ENCODE assay signal across 33 mouse cellular contexts in the genomic region with DNA sequence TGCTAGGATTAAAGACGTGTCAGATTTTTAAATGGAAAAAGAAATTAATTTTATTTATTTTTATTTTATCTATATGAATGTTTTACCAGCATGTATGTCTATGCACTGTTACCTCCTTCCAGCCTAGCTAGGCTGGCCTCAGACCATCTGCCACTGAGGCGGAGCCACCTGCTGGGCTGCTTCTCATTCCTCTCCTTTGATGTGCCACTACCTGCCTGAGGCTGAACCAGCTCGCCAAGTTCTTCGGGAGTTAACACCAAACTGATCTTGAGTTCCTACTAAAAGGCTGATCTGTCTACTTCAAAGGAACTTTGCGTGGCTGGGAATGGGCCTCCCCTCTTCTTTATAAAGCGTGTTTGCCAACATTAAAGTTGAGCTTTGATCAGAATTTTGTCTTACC. TPM values are rescaled to one million over a fixed set of nuclear protein-coding genes. Genes with fewer than 3 reads are reported as not detected.
DNase-seq lines count a peak whose midpoint lies in the region; ATAC-seq and TF ChIP-seq lines count a peak whose summit lies in the region.
"Had no signal": no experiment of that assay in that cellular context is flagged by ENCODE, and none has a peak within 500 bp of the region (broad histone marks: within the 10 kb centered on the region; RNA-seq: fewer than 3 reads in every experiment).

No protein-coding gene starts in this region.

- H3K36me3 ChIP-seq in embryonic facial prominence, embryonic 11.5 days (replicated peaks; ENCODE audit: control insufficient read depth, insufficient read depth, low read depth, low read length): peaks cover 8% of the 10 kb centered on the region
- H3K36me3 ChIP-seq in thymus, adult 2 months (ENCODE audit: control insufficient read depth, insufficient read depth, low read length): peaks cover 66% of the 10 kb centered on the region

- no peaks in the 10 kb centered on the region for H3K9me3 ChIP-seq in embryonic facial prominence, embryonic 11.5 days (replicated peaks; ENCODE audit: control insufficient read depth, low read length)
- H3K9me3 ChIP-seq: forebrain, embryonic 13.5 days; liver, embryonic 15.5 days; neural tube, embryonic 13.5 days had no signal

- H3K4me1 ChIP-seq in embryonic facial prominence, embryonic 11.5 days (ENCODE audit: control insufficient read depth, insufficient read depth, low read length): no peaks in the 10 kb centered on the region
- H3K4me1 ChIP-seq in thymus, adult 2 months (replicated peaks; ENCODE audit: control insufficient read depth, insufficient read depth, low read length): peaks cover 4% of the 10 kb centered on the region
- H3K4me1 ChIP-seq: forebrain, embryonic 13.5 days had no signal

- intact Hi-C loops in left cerebral cortex, postnatal 10 days (cut with DNase I): no loop called here

- no peaks in the 10 kb centered on the region for H3K27me3 ChIP-seq in embryonic facial prominence, embryonic 11.5 days (ENCODE audit: control insufficient read depth, insufficient read depth, low read length)
- no peaks in the 10 kb centered on the region for H3K27me3 ChIP-seq in thymus, adult 2 months (ENCODE audit: control insufficient read depth, insufficient read depth, low read length)
- H3K27me3 ChIP-seq: forebrain, embryonic 13.5 days; liver, embryonic 15.5 days; neural tube, embryonic 13.5 days had no signal

- no peak overlapping the region for H3K27ac ChIP-seq in embryonic facial prominence, embryonic 11.5 days (replicated peaks; ENCODE audit: low read depth, low read length)
- H3K27ac ChIP-seq in thymus, adult 2 months (ENCODE audit: control insufficient read depth, insufficient read depth, low read length): no peak overlapping the region
- H3K27ac ChIP-seq: forebrain, embryonic 13.5 days; gastrocnemius, adult 2 months; hindbrain, postnatal 0 days; kidney, postnatal 0 days; liver, embryonic 15.5 days; macrophage; neural tube, embryonic 13.5 days had no signal

- ATAC-seq in embryonic facial prominence, embryonic 11.5 days (replicated peaks; ENCODE audit: insufficient number of reproducible peaks, low FRiP score, low TSS enrichment, low read depth): no peak
- ATAC-seq: activated CD4-positive, CD25-positive, alpha-beta regulatory T cell, adult 4 months; forebrain, embryonic 13.5 days; hindbrain, postnatal 0 days; midbrain, embryonic 16.5 days had no signal

- TF ChIP-seq POLR2A in thymus, adult 2 months (IDR thresholded peaks at IDR 0.05; ENCODE audit: control insufficient read depth, extremely low read depth, insufficient read depth, low read length, poor library complexity): no peak

- no peak overlapping the region for H3K4me3 ChIP-seq in embryonic facial prominence, embryonic 11.5 days (ENCODE audit: low read depth, low read length)
- no peak overlapping the region for H3K4me3 ChIP-seq in thymus, adult 2 months (ENCODE audit: control insufficient read depth, insufficient read depth, low read length)
- H3K4me3 ChIP-seq: forebrain, embryonic 13.5 days; gastrocnemius, adult 2 months; liver, embryonic 15.5 days; myocyte; neural tube, embryonic 13.5 days had no signal

- TF ChIP-seq CTCF in thymus, adult 2 months (IDR thresholded peaks at IDR 0.05; ENCODE audit: borderline replicate concordance, control insufficient read depth, extremely low read depth, insufficient read depth, low read length, poor library complexity): 0 out of 2 replicates have a peak, but pooled peaks have one; percentile 36

- H3K4me2 ChIP-seq in embryonic facial prominence, embryonic 11.5 days (ENCODE audit: low read depth, low read length): no peak overlapping the region
- H3K4me2 ChIP-seq: forebrain, embryonic 13.5 days; heart, embryonic 11.5 days; liver, embryonic 15.5 days; neural tube, embryonic 13.5 days had no signal

- 78% methylated on average over 6 of the region's 6 CpGs for WGBS in embryonic facial prominence, embryonic 11.5 days
- 52% methylated on average over 6 of the region's 6 CpGs for WGBS in thymus, adult 2 months

- DNase-seq in urinary bladder, adult 18-20 months (ENCODE audit: low spot score in 2 of 2): peak; percentile 6 to 49
- no peak for DNase-seq in urinary bladder, postnatal 10 days (ENCODE audit: low spot score)
- peak; percentile 9 for DNase-seq in embryonic facial prominence, embryonic 11.5 days (ENCODE audit: low spot score)
- peak; percentile 47 for DNase-seq in thymus, adult 2 months
- DNase-seq in thymus, postnatal 4 days: peak; percentile 61
- no peak for DNase-seq in testis, postnatal 10 days (ENCODE audit: low spot score)
- no peak for DNase-seq in left cerebral cortex, postnatal 10 days (ENCODE audit: extremely low spot score in 1 of 2, low spot score in 2 of 2)
- DNase-seq: adrenal gland, postnatal 10 days; cerebellum, adult 8-10 months; gastrocnemius, adult 2 months; heart, postnatal 10 days; kidney, adult 18-20 months; layer of hippocampus, adult 9-11 months; liver; retina, postnatal 1 day; right cerebral cortex, postnatal 25 days; spleen, adult 18-20 months had no signal

- no peak overlapping the region for H3K9ac ChIP-seq in embryonic facial prominence, embryonic 11.5 days (replicated peaks; ENCODE audit: low read length)
- H3K9ac ChIP-seq: forebrain, embryonic 13.5 days; liver, embryonic 15.5 days; neural tube, embryonic 13.5 days had no signal

RNA-seq across cellular contexts. Expression of a gene that starts 9.6 kb away (rescaled TPM):
- polyA plus RNA-seq in embryonic facial prominence, embryonic 11.5 days (2014; fragmentation: Nextera tagmentation; extraction: Ambion mirVana): 7.6 and 8.3 TPM in 2 replicates
- polyA plus RNA-seq in thymus, adult 2 months (2012; rRNA removed): 2.7 and 3.9 TPM in 2 replicates
- 1 to 10 TPM; 9.5 to 9.6 TPM for total RNA-seq in left cerebral cortex, postnatal 10 days (2021)

RNA-seq across cellular contexts. Expression of a gene that starts 23.3 kb away (rescaled TPM):
- 0.04 and 0.10 TPM in 2 replicates for polyA plus RNA-seq in embryonic facial prominence, embryonic 11.5 days (2014; fragmentation: Nextera tagmentation; extraction: Ambion mirVana)
- 0.11 TPM in 2 replicates for polyA plus RNA-seq in thymus, adult 2 months (2012; rRNA removed)
- under 1 TPM in 1 of 2 experiments, not detected in 1; 0.06 TPM for total RNA-seq in left cerebral cortex, postnatal 10 days (2021)
- total RNA-seq: gastrocnemius, adult 2 months; granulocyte monocyte progenitor cell, adult 5-6 weeks; hindbrain, postnatal 0 days; left cerebral cortex, adult 18-20 months; left cerebral cortex, postnatal 36 days had no signal
- polyA plus RNA-seq: activated CD4-positive, CD25-positive, alpha-beta regulatory T cell, adult 4 months; C2C12; forebrain, embryonic 13.5 days; hindbrain, embryonic 11.5 days; large intestine, adult 2 months; macrophage; midbrain, embryonic 16.5 days; myocyte; neural tube, embryonic 13.5 days had no signal

RNA-seq across cellular contexts. Expression of a gene that starts 27.4 kb away (rescaled TPM):
- polyA plus RNA-seq in embryonic facial prominence, embryonic 11.5 days (2014; fragmentation: Nextera tagmentation; extraction: Ambion mirVana): 10.4 and 11.2 TPM in 2 replicates
- polyA plus RNA-seq in thymus, adult 2 months (2012; rRNA removed): 10.4 and 15.4 TPM in 2 replicates
- 10 to 100 TPM in 1 of 2 experiments, 1 to 10 TPM in 1; 8.8 to 11.0 TPM for total RNA-seq in left cerebral cortex, postnatal 10 days (2021)

RNA-seq across cellular contexts. Expression of a gene that starts 44.3 kb away (rescaled TPM):
- polyA plus RNA-seq in embryonic facial prominence, embryonic 11.5 days (2014; fragmentation: Nextera tagmentation; extraction: Ambion mirVana): 315 and 331 TPM in 2 replicates
- 335 and 488 TPM in 2 replicates for polyA plus RNA-seq in thymus, adult 2 months (2012; rRNA removed)
- total RNA-seq in left cerebral cortex, postnatal 10 days (2021): 100 to 1,000 TPM; 471 to 480 TPM

RNA-seq across cellular contexts. Expression of a gene that starts 47.5 kb away (rescaled TPM):
- 14.2 and 14.4 TPM in 2 replicates for polyA plus RNA-seq in embryonic facial prominence, embryonic 11.5 days (2014; fragmentation: Nextera tagmentation; extraction: Ambion mirVana)
- 17.4 and 18.9 TPM in 2 replicates for polyA plus RNA-seq in thymus, adult 2 months (2012; rRNA removed)
- 10 to 100 TPM; 17.5 to 18.7 TPM for total RNA-seq in left cerebral cortex, postnatal 10 days (2021)

Comparison
In these comparisons a context has a peak if more than half of its experiments do, and no peak if none do; other contexts are left out.
1. DNase-seq: peak in urinary bladder, adult 18-20 months (2 of 2), embryonic facial prominence, embryonic 11.5 days (single experiment), thymus, adult 2 months (single experiment) and thymus, postnatal 4 days (single experiment); none in urinary bladder, postnatal 10 days (single experiment), testis, postnatal 10 days (single experiment) and left cerebral cortex, postnatal 10 days (0 of 2).